Mouse (Mus musculus) forebrain, embryonic 14.5 days (tissue): ENCODE results near the gene Trim9. TPM values are rescaled to one million over a fixed set of nuclear protein-coding genes. Genes with fewer than 3 reads are reported as not detected.

Experiments used
- ATAC-seq: fragments of 200-750 bp; cut with Nextera tagmentation; 2 replicates; pipeline ENCODE4 v1.8.0; 2017; ENCODE audit warnings: mild to moderate bottlenecking, moderate library complexity
- DNase-seq: peaks from one replicate; pipeline ENCODE4 v3.0.0-alpha.2; 2015; ENCODE audit warnings: low spot score
- H3K27ac ChIP-seq: fragments of 300-500 bp; sonication (generic); 2 replicates; pipeline ENCODE4 v1.5.1; 2014; ENCODE audit warnings: low read depth, mild to moderate bottlenecking, control low read depth, low read length, moderate library complexity
- H3K27me3 ChIP-seq: fragments of 300-500 bp; sonication (generic); replicated peaks from 2 replicates; pipeline ENCODE4 v1.6.1; 2014; ENCODE audit warnings: low read length, control low read depth, mixed read lengths; ENCODE audit not compliant: control insufficient read depth, insufficient read depth
- H3K36me3 ChIP-seq: fragments of 300-500 bp; sonication (generic); 2 replicates; pipeline ENCODE4 v1.6.1; 2014; ENCODE audit warnings: low read length, control low read depth; ENCODE audit not compliant: control insufficient read depth, insufficient read depth
- H3K4me1 ChIP-seq: fragments of 300-500 bp; sonication (generic); 2 replicates; pipeline ENCODE4 v1.6.1; 2014; ENCODE audit warnings: antibody characterized with exemption, low read length, control low read depth; ENCODE audit not compliant: control insufficient read depth, insufficient read depth
- H3K4me2 ChIP-seq: fragments of 300-500 bp; sonication (generic); 2 replicates; pipeline ENCODE4 v1.6.1; 2014; ENCODE audit warnings: mild to moderate bottlenecking, control low read depth, low read length
- H3K4me3 ChIP-seq: fragments of 300-500 bp; sonication (generic); 2 replicates; pipeline ENCODE4 v1.5.1; 2014; ENCODE audit warnings: low read depth, low read length, control low read depth
- H3K9ac ChIP-seq: fragments of 300-500 bp; sonication (generic); 2 replicates; pipeline ENCODE4 v1.6.1; 2014; ENCODE audit warnings: mild to moderate bottlenecking, low read length, control low read depth, moderate library complexity
- H3K9me3 ChIP-seq: fragments of 300-500 bp; sonication (generic); replicated peaks from 2 replicates; pipeline ENCODE4 v1.6.1; 2016; ENCODE audit warnings: low read length, control low read depth, mixed read lengths; ENCODE audit not compliant: control insufficient read depth
- WGBS: fragments of 180-500 bp; shearing (Covaris S2); extraction: QIAGEN DNeasy Blood & Tissue Kit; methylation state at CpG from one replicate; pipeline ENCODE4 v1.1.7; 2014; 5-methylcytosine and 5-hydroxymethylcytosine counted together
- polyA plus RNA-seq: library from polyadenylated mRNA; unstranded; fragments of >200 nt; fragmentation: Nextera tagmentation; extraction: Ambion mirVana; gene quantifications from 2 replicates; pipeline ENCODE4 v1.2.1, GENCODE M21; 2014

The Trim9 gene
- polyA plus RNA-seq, 1 experiment from 2014 or later: 30.8 TPM

DNA sequence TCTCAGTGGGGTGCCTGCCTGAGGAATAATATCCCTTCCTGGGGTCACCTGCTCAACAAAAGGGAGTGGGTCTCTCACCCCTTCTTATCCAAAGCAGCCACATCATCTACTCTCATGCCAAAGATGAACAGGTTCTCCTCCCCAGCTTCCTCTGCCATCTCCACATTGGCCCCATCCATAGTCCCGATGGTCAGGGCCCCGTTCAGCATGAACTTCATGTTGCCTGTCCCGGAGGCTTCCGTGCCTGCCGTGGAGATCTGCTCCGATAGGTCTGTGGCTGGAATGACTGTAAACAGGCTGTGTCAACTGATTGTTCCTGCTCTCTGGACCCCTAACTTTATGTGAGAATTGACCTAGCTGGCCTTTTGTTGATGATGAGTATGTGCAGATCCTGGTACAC, 152.0 kb downstream of the Trim9 start:
- no peaks in the 10 kb centered on the region for H3K9me3 ChIP-seq
- H3K4me1 ChIP-seq: no peaks in the 10 kb centered on the region
- no peak overlapping the region for H3K27ac ChIP-seq
- no peaks in the 10 kb centered on the region for H3K36me3 ChIP-seq
- 96% methylated on average over 6 of the region's 6 CpGs for WGBS
- no peak overlapping the region for H3K4me2 ChIP-seq
- H3K4me3 ChIP-seq: no peak overlapping the region
- no peak for DNase-seq
- H3K27me3 ChIP-seq: no peaks in the 10 kb centered on the region
- H3K9ac ChIP-seq: no peak overlapping the region
- ATAC-seq: no peak

Other genes starting within 250 kb of the Trim9 start
- 14.8 and 26.9 TPM in 2 replicates for gene Nin, start 233.9 kb downstream of the Trim9 start, polyA plus RNA-seq
- gene Abhd12b, start 193.5 kb downstream of the Trim9 start, polyA plus RNA-seq: not detected in 2 replicates
- 4.9 and 6.1 TPM in 2 replicates for gene Pygl, start 116.1 kb downstream of the Trim9 start, polyA plus RNA-seq
- 87.5 and 93.9 TPM in 2 replicates for gene Tmx1, start 105.5 kb upstream of the Trim9 start, polyA plus RNA-seq